Mouse (Mus musculus): ENCODE data around the gene Wee1. TPM values are rescaled to one million over a fixed set of nuclear protein-coding genes. Genes with fewer than 3 reads are reported as not detected.

The Wee1 gene
- polyA plus RNA-seq, 2 experiments: 28.1 to 29.1 TPM

- TF ChIP-seq POLR2A (IDR thresholded peaks at IDR 0.05; ENCODE audit: borderline replicate concordance, extremely low read depth, insufficient read depth, insufficient read length): no peak
- 96% methylated on average over 5 of the region's 5 CpGs for WGBS
- DNase-seq (ENCODE audit: low spot score): no peak
- no peak for ATAC-seq (ENCODE audit: low FRiP score, low read depth)
- Histone ChIP-seq H3K9ac (ENCODE audit: low read depth, low read length, severe bottlenecking) (no peak overlapping the region), H3K9me3 (ENCODE audit: control insufficient read depth, low read length) (no peaks in the 10 kb centered on the region), H3K36me3 (ENCODE audit: control insufficient read depth, insufficient read depth, low read length) (peaks cover 81% of the 10 kb centered on the region), H3K4me2 (replicated peaks; ENCODE audit: low read depth, low read length, severe bottlenecking) (no peak overlapping the region), H3K4me3 (replicated peaks; ENCODE audit: low read length) (no peak overlapping the region), H3K27me3 (ENCODE audit: control insufficient read depth, insufficient read depth, low read length) (no peaks in the 10 kb centered on the region), H3K27ac (replicated peaks; ENCODE audit: low read depth, low read length) (no peak overlapping the region), H3K4me1 (ENCODE audit: control insufficient read depth, insufficient read depth, low read length) (no peaks in the 10 kb centered on the region)
Observed at GRCm38 (mm10) chr7:110133988-110134387, 12.1 kb downstream of the Wee1 start.

GRCm38 (mm10) chr7:110138538-110138937 lies 16.7 kb downstream of the Wee1 start:
- peaks cover 89% of the 10 kb centered on the region for H3K36me3 ChIP-seq (ENCODE audit: control insufficient read depth, insufficient read depth, low read length)
- DNase-seq (ENCODE audit: low spot score) (no peak), ATAC-seq (ENCODE audit: low FRiP score, low read depth) (no peak)
- no peak overlapping the region for H3K4me3 ChIP-seq (replicated peaks; ENCODE audit: low read length)
- no peaks in the 10 kb centered on the region for H3K9me3 ChIP-seq (ENCODE audit: control insufficient read depth, low read length)
- H3K4me2 ChIP-seq (replicated peaks; ENCODE audit: low read depth, low read length, severe bottlenecking): no peak overlapping the region
- TF ChIP-seq POLR2A (IDR thresholded peaks at IDR 0.05; ENCODE audit: borderline replicate concordance, extremely low read depth, insufficient read depth, insufficient read length): no peak
- no peak overlapping the region for H3K27ac ChIP-seq (replicated peaks; ENCODE audit: low read depth, low read length)
- WGBS: 85% methylated on average over 2 of the region's 2 CpGs
- no peaks in the 10 kb centered on the region for H3K27me3 ChIP-seq (ENCODE audit: control insufficient read depth, insufficient read depth, low read length)
- no peak overlapping the region for H3K9ac ChIP-seq (ENCODE audit: low read depth, low read length, severe bottlenecking)
- H3K4me1 ChIP-seq (ENCODE audit: control insufficient read depth, insufficient read depth, low read length): no peaks in the 10 kb centered on the region

GRCm38 (mm10) chr7:110143863-110144262 lies 22.0 kb downstream of the Wee1 start:
- 94% methylated on average over 1 of the region's 1 CpGs for WGBS
- no peaks in the 10 kb centered on the region for H3K9me3 ChIP-seq (ENCODE audit: control insufficient read depth, low read length)
- H3K27ac ChIP-seq (replicated peaks; ENCODE audit: low read depth, low read length): no peak overlapping the region
- DNase-seq (ENCODE audit: low spot score): no peak
- H3K27me3 ChIP-seq (ENCODE audit: control insufficient read depth, insufficient read depth, low read length): no peaks in the 10 kb centered on the region
- H3K4me3 ChIP-seq (replicated peaks; ENCODE audit: low read length): no peak overlapping the region
- no peak for TF ChIP-seq POLR2A (IDR thresholded peaks at IDR 0.05; ENCODE audit: borderline replicate concordance, extremely low read depth, insufficient read depth, insufficient read length)
- no peaks in the 10 kb centered on the region for H3K4me1 ChIP-seq (ENCODE audit: control insufficient read depth, insufficient read depth, low read length)
- H3K36me3 ChIP-seq (ENCODE audit: control insufficient read depth, insufficient read depth, low read length): peaks cover 52% of the 10 kb centered on the region
- H3K9ac ChIP-seq (ENCODE audit: low read depth, low read length, severe bottlenecking): no peak overlapping the region
- no peak overlapping the region for H3K4me2 ChIP-seq (replicated peaks; ENCODE audit: low read depth, low read length, severe bottlenecking)
- no peak for ATAC-seq (ENCODE audit: low FRiP score, low read depth)

GRCm38 (mm10) chr7:110152891-110153290 lies 31.0 kb downstream of the Wee1 start:
- Histone ChIP-seq H3K4me3 (replicated peaks; ENCODE audit: low read length) (no peak overlapping the region), H3K9ac (ENCODE audit: low read depth, low read length, severe bottlenecking) (no peak overlapping the region), H3K9me3 (ENCODE audit: control insufficient read depth, low read length) (no peaks in the 10 kb centered on the region), H3K4me2 (replicated peaks; ENCODE audit: low read depth, low read length, severe bottlenecking) (no peak overlapping the region), H3K27ac (replicated peaks; ENCODE audit: low read depth, low read length) (no peak overlapping the region), H3K36me3 (ENCODE audit: control insufficient read depth, insufficient read depth, low read length) (no peaks in the 10 kb centered on the region), H3K4me1 (ENCODE audit: control insufficient read depth, insufficient read depth, low read length) (0 out of 2 replicates have a peak, but pooled peaks cover 2% of the 10 kb centered on the region), H3K27me3 (ENCODE audit: control insufficient read depth, insufficient read depth, low read length) (no peaks in the 10 kb centered on the region)
- 92% methylated on average over 5 of the region's 5 CpGs for WGBS
- DNase-seq (ENCODE audit: low spot score) (no peak), ATAC-seq (ENCODE audit: low FRiP score, low read depth) (no peak)
- no peak for TF ChIP-seq POLR2A (IDR thresholded peaks at IDR 0.05; ENCODE audit: borderline replicate concordance, extremely low read depth, insufficient read depth, insufficient read length)

- no peaks in the 10 kb centered on the region for H3K9me3 ChIP-seq (ENCODE audit: control insufficient read depth, low read length)
- no peak for TF ChIP-seq POLR2A (IDR thresholded peaks at IDR 0.05; ENCODE audit: borderline replicate concordance, extremely low read depth, insufficient read depth, insufficient read length)
- 0 out of 2 replicates have a peak, but pooled peaks cover 2% of the 10 kb centered on the region for H3K4me1 ChIP-seq (ENCODE audit: control insufficient read depth, insufficient read depth, low read length)
- DNase-seq (ENCODE audit: low spot score): no peak
- H3K27ac ChIP-seq (replicated peaks; ENCODE audit: low read depth, low read length): no peak overlapping the region
- ATAC-seq (ENCODE audit: low FRiP score, low read depth): no peak
- H3K27me3 ChIP-seq (ENCODE audit: control insufficient read depth, insufficient read depth, low read length): no peaks in the 10 kb centered on the region
- no peaks in the 10 kb centered on the region for H3K36me3 ChIP-seq (ENCODE audit: control insufficient read depth, insufficient read depth, low read length)
- WGBS: 50% methylated on average over 4 of the region's 4 CpGs
- H3K4me3 ChIP-seq (replicated peaks; ENCODE audit: low read length): no peak overlapping the region
- H3K9ac ChIP-seq (ENCODE audit: low read depth, low read length, severe bottlenecking): no peak overlapping the region; the same call in 1 of the 2 replicates
- H3K4me2 ChIP-seq (replicated peaks; ENCODE audit: low read depth, low read length, severe bottlenecking): no peak overlapping the region
Observed at GRCm38 (mm10) chr7:110156712-110157260, 34.9 kb downstream of the Wee1 start.

Data from limb, embryonic 14.5 days (tissue).